Comparison of ENCODE assay signal across 9 mouse cellular contexts in the genomic region with DNA sequence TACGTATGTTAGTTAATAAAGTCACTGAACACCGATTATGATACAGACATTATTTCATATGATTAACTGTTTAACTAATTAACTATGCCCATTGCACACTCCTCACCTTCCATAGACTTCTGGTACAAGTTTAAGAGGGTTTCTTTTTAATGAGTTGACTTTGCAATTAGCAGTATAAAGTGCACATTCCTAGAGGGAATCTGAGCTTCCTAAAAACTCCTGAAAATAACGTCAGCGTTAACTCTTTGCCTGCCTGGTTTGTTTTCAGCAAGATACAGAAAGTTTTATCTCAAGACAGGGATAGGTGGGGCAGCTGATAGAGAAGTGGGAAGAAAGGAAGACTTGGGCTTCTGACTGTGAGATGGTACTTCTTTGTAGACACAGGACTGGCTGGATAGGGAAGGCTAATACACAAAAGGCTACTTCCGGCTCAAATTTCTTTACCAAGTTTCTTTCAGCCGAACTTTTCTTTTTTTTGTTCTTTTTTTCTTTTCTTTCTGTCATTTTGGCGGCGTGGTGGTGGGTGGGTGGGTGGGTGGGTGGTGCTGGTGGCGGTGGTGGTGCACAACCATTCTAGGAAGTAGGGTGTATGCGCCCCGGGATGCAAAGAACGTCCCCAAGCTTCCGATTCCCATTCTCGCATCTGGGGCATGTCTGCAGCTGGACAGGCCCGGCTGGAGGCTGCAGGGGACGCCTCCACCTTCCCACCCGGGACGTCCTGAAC. TPM values are rescaled to one million over a fixed set of nuclear protein-coding genes. Genes with fewer than 3 reads are reported as not detected.
A peak's percentile ranks its signal among the peaks of the same experiment; 100 is the strongest.
DNase-seq lines count a peak whose midpoint lies in the region; ATAC-seq and TF ChIP-seq lines count a peak whose summit lies in the region.
"Had no signal": no experiment of that assay in that cellular context is flagged by ENCODE, and none has a peak within 500 bp of the region (broad histone marks: within the 10 kb centered on the region; RNA-seq: fewer than 3 reads in every experiment).

A gene (plus strand): TSS at position 241 of the 724 bp plus-strand sequence.

- peak within 1 kb of the TSS; percentile 75 for H3K4me2 ChIP-seq in heart, embryonic 11.5 days
- peak within 1 kb of the TSS; percentile 82 for H3K4me2 ChIP-seq in forebrain, postnatal 0 days (ENCODE audit: low read depth)

- peak within 1 kb of the TSS; percentile 85 for H3K9ac ChIP-seq in heart, embryonic 11.5 days (ENCODE audit: low read depth, low read length)
- H3K9ac ChIP-seq in forebrain, postnatal 0 days, result peak within 1 kb of the TSS; percentile 71

- 11% methylated on average over 18 of the region's 18 CpGs for WGBS in heart, embryonic 11.5 days (ENCODE audit: insufficient replicate concordance)
- 7% methylated on average over 18 of the region's 18 CpGs for WGBS in forebrain, postnatal 0 days

- no peak; the same call in 1 of the 2 replicates for ATAC-seq in heart, embryonic 11.5 days (replicated peaks; ENCODE audit: insufficient number of reproducible peaks, low FRiP score, low TSS enrichment)
- peak; percentile 80 for ATAC-seq in forebrain, postnatal 0 days
- no peak for ATAC-seq in CD4-positive, CD25-positive, alpha-beta regulatory T cell, adult 4 months

- TF ChIP-seq CTCF in forebrain, postnatal 0 days (IDR thresholded peaks at IDR 0.05; ENCODE audit: low read depth), result no peak

- no peaks in the 10 kb centered on the region for H3K27me3 ChIP-seq in heart, embryonic 11.5 days (ENCODE audit: control insufficient read depth, insufficient read depth, low read length)
- no peaks in the 10 kb centered on the region for H3K27me3 ChIP-seq in forebrain, postnatal 0 days (ENCODE audit: insufficient read depth, low read length)

- no peaks in the 10 kb centered on the region for H3K36me3 ChIP-seq in heart, embryonic 11.5 days (ENCODE audit: control insufficient read depth, insufficient read depth, low read length)
- H3K36me3 ChIP-seq in forebrain, postnatal 0 days (ENCODE audit: insufficient read depth), result no peaks in the 10 kb centered on the region

- H3K9me3 ChIP-seq in heart, embryonic 11.5 days (replicated peaks; ENCODE audit: control insufficient read depth, low read length), result no peaks in the 10 kb centered on the region
- no peaks in the 10 kb centered on the region for H3K9me3 ChIP-seq in forebrain, postnatal 0 days (ENCODE audit: low read length)

- H3K4me3 ChIP-seq in heart, embryonic 11.5 days (ENCODE audit: low read depth, low read length), result peak within 1 kb of the TSS; percentile 69
- peak within 1 kb of the TSS; percentile 66 for H3K4me3 ChIP-seq in forebrain, postnatal 0 days (ENCODE audit: low read depth, low read length)

- 0 out of 2 replicates have a peak, but pooled peaks cover 2% of the 10 kb centered on the region for H3K4me1 ChIP-seq in heart, embryonic 11.5 days (ENCODE audit: control insufficient read depth, insufficient read depth, low read length)
- no peaks in the 10 kb centered on the region; the same call in 1 of the 2 replicates for H3K4me1 ChIP-seq in forebrain, postnatal 0 days (ENCODE audit: insufficient read depth)

- H3K27ac ChIP-seq in heart, embryonic 11.5 days (ENCODE audit: low read depth, low read length), result peak within 1 kb of the TSS; percentile 76
- no peak within 1 kb of the TSS for H3K27ac ChIP-seq in forebrain, postnatal 0 days (ENCODE audit: low read depth, low read length)

- DNase-seq in heart, adult 11 months, result no peak
- DNase-seq in ES-CJ7 (ENCODE audit: low read depth, low spot score), result peak; percentile 5
- peak; percentile 4 for DNase-seq in forebrain, postnatal 0 days
- peak; percentile 4 for DNase-seq in lung, postnatal 10 days
- DNase-seq in T-cell, adult 2 months (ENCODE audit: low spot score), result no peak
- DNase-seq in layer of hippocampus, adult 18-20 months (ENCODE audit: low spot score in 2 of 2), result no peak

RNA-seq across cellular contexts. Expression of the gene that starts here (rescaled TPM):
- 4.1 and 4.5 TPM in 2 replicates for polyA plus RNA-seq in heart, embryonic 11.5 days (2014; fragmentation: Nextera tagmentation; extraction: Ambion mirVana)
- total RNA-seq in forebrain, postnatal 0 days (2014; rRNA removed), result 1.5 and 1.6 TPM in 2 replicates
- 0.89 and 1.1 TPM in 2 replicates for polyA plus RNA-seq in forebrain, postnatal 0 days (2015; fragmentation: Nextera tagmentation; extraction: Ambion mirVana)
- not detected for polyA plus RNA-seq in CD4-positive, CD25-positive, alpha-beta regulatory T cell, adult 4 months (2017; shearing (Covaris generic))
- under 1 TPM in 1 of 2 experiments, not detected in 1; 0.25 TPM for total RNA-seq in layer of hippocampus, adult 18-20 months (2021)
- total RNA-seq: hematopoietic stem cell, adult 5-6 weeks had no signal

Comparison
In these comparisons a context has a peak if more than half of its experiments do, and no peak if none do; other contexts are left out.
1. DNase-seq: peak in ES-CJ7 (single experiment), forebrain, postnatal 0 days (single experiment) and lung, postnatal 10 days (single experiment); none in heart, adult 11 months (single experiment), T-cell, adult 2 months (single experiment) and layer of hippocampus, adult 18-20 months (0 of 2).